ENCODE assay signal across 14 mouse cellular contexts in genomic region chr5:129260689-129261088, GRCm38 (mm10).
DNase-seq lines count a peak whose midpoint lies in the region; ATAC-seq and TF ChIP-seq lines count a peak whose summit lies in the region.
"Had no signal": no experiment of that assay in that cellular context is flagged by ENCODE, and none has a peak within 500 bp of the region (broad histone marks: within the 10 kb centered on the region; RNA-seq: fewer than 3 reads in every experiment).

No protein-coding gene starts in this region.

- H3K27me3 ChIP-seq in kidney, postnatal 0 days (ENCODE audit: insufficient read depth, low read length): no peaks in the 10 kb centered on the region
- H3K27me3 ChIP-seq: lung, embryonic 15.5 days; midbrain, embryonic 13.5 days had no signal

- no peak overlapping the region for H3K4me3 ChIP-seq in gastrocnemius, adult 2 months
- no peak overlapping the region for H3K4me3 ChIP-seq in brown adipose tissue, adult 24 weeks (ENCODE audit: insufficient read depth, low read depth, low read length)
- no peak overlapping the region for H3K4me3 ChIP-seq in kidney, postnatal 0 days (replicated peaks; ENCODE audit: low read depth, low read length)
- H3K4me3 ChIP-seq: hindbrain, embryonic 10.5 days; lung, embryonic 15.5 days; midbrain, embryonic 13.5 days had no signal

- H3K4me1 ChIP-seq in brown adipose tissue, adult 24 weeks (ENCODE audit: control insufficient read depth, insufficient read depth, insufficient read length, low read length): peaks cover 38% of the 10 kb centered on the region
- 0 out of 2 replicates have a peak, but pooled peaks cover 3% of the 10 kb centered on the region for H3K4me1 ChIP-seq in kidney, postnatal 0 days (replicated peaks; ENCODE audit: insufficient read depth, low read length)
- H3K4me1 ChIP-seq: lung, embryonic 15.5 days; midbrain, embryonic 13.5 days had no signal

- H3K36me3 ChIP-seq in kidney, postnatal 0 days (ENCODE audit: insufficient read depth, low read length): no peaks in the 10 kb centered on the region
- H3K36me3 ChIP-seq: G1E; hindbrain, embryonic 10.5 days; lung, embryonic 15.5 days; midbrain, embryonic 13.5 days had no signal

- TF ChIP-seq CTCF in gastrocnemius, adult 2 months (IDR thresholded peaks at IDR 0.05): no peak
- no peak for TF ChIP-seq CTCF in kidney, postnatal 0 days (IDR thresholded peaks at IDR 0.05; ENCODE audit: low read depth)

- ATAC-seq in kidney, postnatal 0 days (replicated peaks; ENCODE audit: low FRiP score, low read depth): no peak
- ATAC-seq: midbrain, embryonic 13.5 days had no signal

- no peak for DNase-seq in gastrocnemius, adult 2 months
- no peak for DNase-seq in gastrocnemius, adult 8-10 months (ENCODE audit: low spot score in 2 of 2)
- DNase-seq in kidney, postnatal 0 days (ENCODE audit: low spot score): peak; percentile 47
- DNase-seq in lung, postnatal 10 days: peak; percentile 42
- DNase-seq in thymus, postnatal 10 days (ENCODE audit: low spot score in 2 of 2): no peak
- no peak for DNase-seq in layer of hippocampus, adult 9-11 months
- DNase-seq in left cerebral cortex, adult 18-20 months (ENCODE audit: low spot score in 2 of 2): no peak
- DNase-seq: B cell, adult 2 months; gastrocnemius, postnatal 36 days had no signal

- intact Hi-C loops in gastrocnemius, adult 2 months (cut with DNase I): no loop called here

- H3K9ac ChIP-seq in kidney, postnatal 0 days (ENCODE audit: low read depth, low read length): no peak overlapping the region
- H3K9ac ChIP-seq: lung, embryonic 15.5 days; midbrain, embryonic 13.5 days had no signal

- H3K4me2 ChIP-seq in kidney, postnatal 0 days (ENCODE audit: low read length): no peak overlapping the region
- H3K4me2 ChIP-seq: lung, embryonic 15.5 days; midbrain, embryonic 13.5 days had no signal

- WGBS in kidney, postnatal 0 days: 40% methylated on average over 9 of the region's 9 CpGs

- H3K27ac ChIP-seq in gastrocnemius, adult 2 months: peak overlapping the region; percentile 54; the same call in 1 of the 2 replicates
- H3K27ac ChIP-seq in brown adipose tissue, adult 24 weeks (replicated peaks; ENCODE audit: low read depth, low read length): peak overlapping the region; percentile 98
- no peak overlapping the region for H3K27ac ChIP-seq in kidney, postnatal 0 days
- H3K27ac ChIP-seq: hindbrain, embryonic 10.5 days; lung, embryonic 15.5 days; midbrain, embryonic 13.5 days had no signal

- H3K9me3 ChIP-seq in kidney, postnatal 0 days (replicated peaks; ENCODE audit: low read length): no peaks in the 10 kb centered on the region
- H3K9me3 ChIP-seq: hindbrain, embryonic 10.5 days; lung, embryonic 15.5 days; midbrain, embryonic 13.5 days had no signal

Comparison
In these comparisons a context has a peak if more than half of its experiments do, and no peak if none do; other contexts are left out.
1. DNase-seq: peak in kidney, postnatal 0 days (single experiment) and lung, postnatal 10 days (single experiment); none in gastrocnemius, adult 2 months (single experiment), gastrocnemius, adult 8-10 months (0 of 2), thymus, postnatal 10 days (0 of 2), layer of hippocampus, adult 9-11 months (single experiment) and left cerebral cortex, adult 18-20 months (0 of 2).